In the genomic region with DNA sequence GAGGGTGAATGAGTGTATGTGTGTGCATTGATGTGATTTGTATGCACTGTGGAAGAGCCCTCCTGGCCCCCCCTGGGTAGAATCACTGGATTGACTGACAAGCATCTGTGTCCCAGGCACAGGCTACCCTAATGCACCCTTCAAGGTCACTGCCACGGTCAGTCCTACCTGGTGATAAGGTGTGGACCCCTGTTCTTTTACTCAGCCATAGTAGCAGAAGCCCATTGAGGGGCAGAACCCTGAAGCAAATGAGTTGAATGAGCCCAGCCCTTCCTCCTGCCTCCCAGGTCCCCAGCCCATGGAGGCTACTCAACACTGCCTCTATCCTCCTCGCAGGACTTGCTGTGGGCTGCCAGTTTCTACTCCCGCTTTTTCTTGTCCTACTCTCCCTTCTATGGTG, we compare ENCODE assay signal across 21 mouse cellular contexts. TPM values are rescaled to one million over a fixed set of nuclear protein-coding genes. Genes with fewer than 3 reads are reported as not detected.
DNase-seq lines count a peak whose midpoint lies in the region; ATAC-seq and TF ChIP-seq lines count a peak whose summit lies in the region.
"Had no signal": no experiment of that assay in that cellular context is flagged by ENCODE, and none has a peak within 500 bp of the region (broad histone marks: within the 10 kb centered on the region; RNA-seq: fewer than 3 reads in every experiment).

No protein-coding gene starts in this region.

- H3K9ac ChIP-seq in heart, embryonic 14.5 days (ENCODE audit: low read length) = no peak overlapping the region
- no peak overlapping the region for H3K9ac ChIP-seq in kidney, embryonic 15.5 days
- no peak overlapping the region for H3K9ac ChIP-seq in lung, embryonic 16.5 days (ENCODE audit: low read length)
- H3K9ac ChIP-seq: embryonic facial prominence, embryonic 12.5 days; forebrain, embryonic 15.5 days; hindbrain, embryonic 14.5 days had no signal

- 71% methylated on average over 3 of the region's 3 CpGs for WGBS in heart, embryonic 14.5 days
- WGBS in kidney, adult 2 months = 63% methylated on average over 3 of the region's 3 CpGs
- WGBS in kidney, embryonic 15.5 days = 90% methylated on average over 3 of the region's 3 CpGs
- WGBS in lung, embryonic 16.5 days = 71% methylated on average over 3 of the region's 3 CpGs

- peaks cover 0 to 12% of the 10 kb centered on the region in 2 experiments; a peak in 3 of 4 replicates for H3K4me1 ChIP-seq in heart, embryonic 14.5 days (ENCODE audit: control insufficient read depth in 2 of 2, insufficient read depth in 2 of 2, low read length in 2 of 2)
- H3K4me1 ChIP-seq in kidney, adult 2 months (ENCODE audit: control insufficient read depth, insufficient read depth, low read length) = peaks cover 34% of the 10 kb centered on the region
- peaks cover 18% of the 10 kb centered on the region for H3K4me1 ChIP-seq in kidney, embryonic 15.5 days
- H3K4me1 ChIP-seq in lung, embryonic 16.5 days (replicated peaks; ENCODE audit: control insufficient read depth, insufficient read depth, low read length) = peaks cover 52% of the 10 kb centered on the region
- H3K4me1 ChIP-seq: embryonic facial prominence, embryonic 12.5 days; forebrain, embryonic 15.5 days had no signal

- H3K4me3 ChIP-seq in heart, embryonic 14.5 days (ENCODE audit: control insufficient read depth in 1 of 2, insufficient read depth in 1 of 2, low read depth in 1 of 2, low read length in 2 of 2) = no peak overlapping the region
- H3K4me3 ChIP-seq in kidney, adult 2 months (ENCODE audit: insufficient read depth, low read depth, low read length) = no peak overlapping the region
- H3K4me3 ChIP-seq in kidney, embryonic 15.5 days (replicated peaks) = no peak overlapping the region
- no peak overlapping the region for H3K4me3 ChIP-seq in lung, embryonic 16.5 days (ENCODE audit: low read length)
- H3K4me3 ChIP-seq: embryonic facial prominence, embryonic 12.5 days; forebrain, embryonic 15.5 days; heart, embryonic 10.5 days had no signal

- no peaks in the 10 kb centered on the region for H3K9me3 ChIP-seq in heart, embryonic 14.5 days (ENCODE audit: control insufficient read depth, low read length)
- no peaks in the 10 kb centered on the region for H3K9me3 ChIP-seq in kidney, embryonic 15.5 days (replicated peaks)
- no peaks in the 10 kb centered on the region for H3K9me3 ChIP-seq in lung, embryonic 16.5 days (ENCODE audit: control insufficient read depth, low read length)
- H3K9me3 ChIP-seq: embryonic facial prominence, embryonic 12.5 days; forebrain, embryonic 15.5 days; G1E; heart, embryonic 10.5 days had no signal

- TF ChIP-seq CTCF in kidney, adult 2 months (conservative IDR thresholded peaks at IDR 0.05; ENCODE audit: insufficient read depth, insufficient read length, low read depth, low read length) = no peak

- no peaks in the 10 kb centered on the region for H3K27me3 ChIP-seq in heart, embryonic 14.5 days (ENCODE audit: control insufficient read depth, insufficient read depth, low read length)
- no peaks in the 10 kb centered on the region for H3K27me3 ChIP-seq in kidney, adult 2 months (replicated peaks; ENCODE audit: control insufficient read depth, insufficient read depth, low read length)
- H3K27me3 ChIP-seq in kidney, embryonic 15.5 days = no peaks in the 10 kb centered on the region
- H3K27me3 ChIP-seq in lung, embryonic 16.5 days (ENCODE audit: control insufficient read depth, insufficient read depth, low read depth, low read length) = no peaks in the 10 kb centered on the region
- H3K27me3 ChIP-seq: embryonic facial prominence, embryonic 12.5 days; forebrain, embryonic 15.5 days had no signal

- H3K36me3 ChIP-seq in heart, embryonic 14.5 days (ENCODE audit: control insufficient read depth, insufficient read depth, low read length) = peaks cover 86% of the 10 kb centered on the region
- H3K36me3 ChIP-seq in kidney, adult 2 months (ENCODE audit: control insufficient read depth, insufficient read depth, low read length) = peaks cover 2% of the 10 kb centered on the region; the same call in 1 of the 2 replicates
- H3K36me3 ChIP-seq in kidney, embryonic 15.5 days = peaks cover 54% of the 10 kb centered on the region
- H3K36me3 ChIP-seq in lung, embryonic 16.5 days (ENCODE audit: control insufficient read depth, insufficient read depth, low read length) = peaks cover 37% of the 10 kb centered on the region

- DNase-seq in adrenal gland, adult (ENCODE audit: inconsistent age in 2 of 2, low spot score in 1 of 2) = peak; percentile 72 to 88
- no peak for DNase-seq in adrenal gland, postnatal 10 days
- DNase-seq in heart, postnatal 36 days = no peak
- no peak for DNase-seq in kidney, adult 2 months
- DNase-seq in lung, postnatal 10 days = no peak
- DNase-seq: B cell, adult 2 months; cerebellum, adult 11-12 months; cerebellum, adult 9-10 months; cerebellum, postnatal 25 days; gastrocnemius, postnatal 36 days; heart, adult 18-20 months had no signal

- no peak overlapping the region for H3K27ac ChIP-seq in heart, embryonic 14.5 days (replicated peaks in 1 of 2; ENCODE audit: control insufficient read depth in 1 of 2, insufficient read depth in 1 of 2, low read depth in 2 of 2, low read length in 2 of 2)
- H3K27ac ChIP-seq in kidney, adult 2 months (ENCODE audit: insufficient read depth, low read depth, low read length) = peak overlapping the region; percentile 24; the same call in 1 of the 2 replicates
- no peak overlapping the region for H3K27ac ChIP-seq in kidney, embryonic 15.5 days
- peak overlapping the region; percentile 83 for H3K27ac ChIP-seq in lung, embryonic 16.5 days (ENCODE audit: low read length)
- H3K27ac ChIP-seq: embryonic facial prominence, embryonic 12.5 days; forebrain, embryonic 15.5 days; heart, embryonic 10.5 days; hindbrain, embryonic 14.5 days had no signal

- intact Hi-C loops in heart, postnatal 36 days (cut with DNase I) = no loop called here

- ATAC-seq in heart, embryonic 14.5 days (ENCODE audit: insufficient number of reproducible peaks, insufficient read depth, low FRiP score, low read depth) = 0 out of 2 replicates have a peak, but pooled peaks have one; percentile 1
- no peak for ATAC-seq in kidney, embryonic 15.5 days (replicated peaks; ENCODE audit: low FRiP score)
- ATAC-seq in lung, embryonic 16.5 days (ENCODE audit: low read depth) = no peak
- ATAC-seq: CD4-positive, CD25-positive, alpha-beta regulatory T cell, adult 4 months; forebrain, embryonic 15.5 days had no signal

- H3K4me2 ChIP-seq in heart, embryonic 14.5 days (ENCODE audit: low read length) = no peak overlapping the region
- H3K4me2 ChIP-seq in kidney, embryonic 15.5 days = no peak overlapping the region
- H3K4me2 ChIP-seq in lung, embryonic 16.5 days (ENCODE audit: low read depth, low read length) = no peak overlapping the region
- H3K4me2 ChIP-seq: embryonic facial prominence, embryonic 12.5 days; forebrain, embryonic 15.5 days; hindbrain, embryonic 14.5 days had no signal

- TF ChIP-seq POLR2A in kidney, adult 2 months (IDR thresholded peaks at IDR 0.05; ENCODE audit: low read depth, low read length) = no peak

RNA-seq across cellular contexts. Expression of gene Fads3, which starts 13.9 kb away (rescaled TPM):
- total RNA-seq in adrenal gland, postnatal 10 days (2021) = 10 to 100 TPM; 11.1 to 14.7 TPM
- 25.3 and 32.5 TPM in 2 replicates for polyA plus RNA-seq in heart, embryonic 14.5 days (2014; fragmentation: Nextera tagmentation; extraction: Ambion mirVana)
- 10 to 100 TPM; 37.8 to 39.8 TPM for total RNA-seq in heart, postnatal 36 days (2021)
- 382 and 459 TPM in 2 replicates for polyA plus RNA-seq in kidney, adult 2 months (2012; rRNA removed)
- polyA plus RNA-seq in kidney, embryonic 15.5 days (2015; fragmentation: Nextera tagmentation; extraction: Ambion mirVana) = 21.5 and 22.3 TPM in 2 replicates
- 72.0 and 76.0 TPM in 2 replicates for polyA plus RNA-seq in lung, embryonic 16.5 days (2015; fragmentation: Nextera tagmentation; extraction: Ambion mirVana)
- polyA plus RNA-seq: CD4-positive, CD25-positive, alpha-beta regulatory T cell, adult 4 months had no signal

RNA-seq across cellular contexts. Expression of gene Fads2, which starts 46.3 kb away (rescaled TPM):
- total RNA-seq in adrenal gland, postnatal 10 days (2021) = 100 to 1,000 TPM; 344 to 595 TPM
- polyA plus RNA-seq in heart, embryonic 14.5 days (2014; fragmentation: Nextera tagmentation; extraction: Ambion mirVana) = 11.4 and 15.0 TPM in 2 replicates
- 1 to 10 TPM; 4.8 to 6.8 TPM for total RNA-seq in heart, postnatal 36 days (2021)
- 240 and 258 TPM in 2 replicates for polyA plus RNA-seq in kidney, adult 2 months (2012; rRNA removed)
- 76.5 and 98.4 TPM in 2 replicates for polyA plus RNA-seq in kidney, embryonic 15.5 days (2015; fragmentation: Nextera tagmentation; extraction: Ambion mirVana)
- polyA plus RNA-seq in lung, embryonic 16.5 days (2015; fragmentation: Nextera tagmentation; extraction: Ambion mirVana) = 67.5 and 74.5 TPM in 2 replicates

RNA-seq across cellular contexts. Expression of gene Rab3il1, which starts 53.8 kb away (rescaled TPM):
- 10 to 100 TPM in 1 of 2 experiments, 1 to 10 TPM in 1; 10.0 to 15.0 TPM for total RNA-seq in adrenal gland, postnatal 10 days (2021)
- polyA plus RNA-seq in heart, embryonic 14.5 days (2014; fragmentation: Nextera tagmentation; extraction: Ambion mirVana) = 27.6 and 27.7 TPM in 2 replicates
- 1 to 10 TPM; 7.9 to 8.7 TPM for total RNA-seq in heart, postnatal 36 days (2021)
- 66.0 and 90.9 TPM in 2 replicates for polyA plus RNA-seq in kidney, adult 2 months (2012; rRNA removed)
- 28.0 and 34.3 TPM in 2 replicates for polyA plus RNA-seq in kidney, embryonic 15.5 days (2015; fragmentation: Nextera tagmentation; extraction: Ambion mirVana)
- 30.3 and 33.0 TPM in 2 replicates for polyA plus RNA-seq in lung, embryonic 16.5 days (2015; fragmentation: Nextera tagmentation; extraction: Ambion mirVana)
- polyA plus RNA-seq: CD4-positive, CD25-positive, alpha-beta regulatory T cell, adult 4 months had no signal

RNA-seq across cellular contexts. Expression of gene Best1, which starts 53.8 kb away (rescaled TPM):
- total RNA-seq in adrenal gland, postnatal 10 days (2021) = under 1 TPM; 0.39 to 0.45 TPM
- polyA plus RNA-seq in heart, embryonic 14.5 days (2014; fragmentation: Nextera tagmentation; extraction: Ambion mirVana) = 0.24 and 0.40 TPM in 2 replicates
- total RNA-seq in heart, postnatal 36 days (2021) = under 1 TPM; 0.11 to 0.14 TPM
- polyA plus RNA-seq in kidney, adult 2 months (2012; rRNA removed) = 0.33 and 0.38 TPM in 2 replicates
- polyA plus RNA-seq in kidney, embryonic 15.5 days (2015; fragmentation: Nextera tagmentation; extraction: Ambion mirVana) = 1.4 and 1.7 TPM in 2 replicates
- 1.1 and 1.4 TPM in 2 replicates for polyA plus RNA-seq in lung, embryonic 16.5 days (2015; fragmentation: Nextera tagmentation; extraction: Ambion mirVana)
- total RNA-seq: hematopoietic stem cell, adult 5-6 weeks had no signal

Comparison
In these comparisons a context has a peak if more than half of its experiments do, and no peak if none do; other contexts are left out.
1. DNase-seq: peak in adrenal gland, adult (2 of 2); none in adrenal gland, postnatal 10 days (single experiment), heart, postnatal 36 days (0 of 2), kidney, adult 2 months (single experiment) and lung, postnatal 10 days (single experiment).
2. H3K27ac ChIP-seq: peak in kidney, adult 2 months (single experiment) and lung, embryonic 16.5 days (single experiment); none in heart, embryonic 14.5 days (0 of 2) and kidney, embryonic 15.5 days (single experiment).